Mouse (Mus musculus): ENCODE measurements around the gene Klhl21.

DNA sequence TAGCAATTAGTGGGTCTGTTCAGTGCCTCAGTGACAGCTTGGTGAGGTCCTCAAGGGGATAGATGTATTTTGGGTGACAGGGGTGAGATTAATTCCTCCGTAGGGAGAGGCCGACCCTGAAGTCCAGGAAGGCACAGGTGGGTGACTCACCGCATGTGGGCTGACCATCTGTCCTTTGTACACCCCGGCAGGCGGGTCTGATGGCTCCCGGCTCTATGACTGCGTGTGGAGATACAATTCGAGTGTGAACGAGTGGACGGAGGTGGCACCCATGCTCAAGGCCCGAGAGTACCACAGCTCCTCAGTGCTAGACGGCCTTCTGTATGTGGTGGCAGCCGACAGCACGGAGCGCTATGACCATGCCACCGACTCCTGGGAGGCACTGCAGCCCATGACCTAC is 3.5 kb downstream of the Klhl21 start:
- TF ChIP-seq CTCF (IDR thresholded peaks at IDR 0.05; ENCODE audit: extremely low read depth, insufficient read depth, insufficient read length, insufficient replicate concordance) = no peak
- TF ChIP-seq POLR2A (IDR thresholded peaks at IDR 0.05; ENCODE audit: low read depth, low read length) = no peak
